In genomic region chr13:40916321-40917160, GRCm38 (mm10) we compare ENCODE assay signal across 9 mouse cellular contexts. TPM values are rescaled to one million over a fixed set of nuclear protein-coding genes. Genes with fewer than 3 reads are reported as not detected.
DNase-seq lines count a peak whose midpoint lies in the region; ATAC-seq lines count a peak whose summit lies in the region.
"Had no signal": no experiment of that assay in that cellular context is flagged by ENCODE, and none has a peak within 500 bp of the region (broad histone marks: within the 10 kb centered on the region; RNA-seq: fewer than 3 reads in every experiment).

No protein-coding gene starts in this region.

- H3K9ac ChIP-seq in heart, embryonic 12.5 days = peak overlapping the region; percentile 72; the same call in 1 of the 2 replicates
- H3K9ac ChIP-seq in hindbrain, embryonic 14.5 days = peak overlapping the region; percentile 50; the same call in 1 of the 2 replicates
- no peak overlapping the region for H3K9ac ChIP-seq in midbrain, embryonic 12.5 days (replicated peaks)

- no peak for DNase-seq in heart, adult 11 months
- DNase-seq in ZHBTc4 (ENCODE audit: low read depth, low spot score) = peak; percentile 78
- no peak for DNase-seq in hindbrain, embryonic 14.5 days (ENCODE audit: low spot score)
- no peak for DNase-seq in left cerebral cortex, adult 8-10 months (ENCODE audit: low spot score in 2 of 2)
- DNase-seq in spleen, adult 18-20 months = no peak

- no peaks in the 10 kb centered on the region for H3K36me3 ChIP-seq in heart, embryonic 12.5 days
- no peaks in the 10 kb centered on the region for H3K36me3 ChIP-seq in hindbrain, embryonic 14.5 days (replicated peaks; ENCODE audit: control insufficient read depth, insufficient read depth)
- H3K36me3 ChIP-seq in midbrain, embryonic 12.5 days = no peaks in the 10 kb centered on the region
- H3K36me3 ChIP-seq: G1E had no signal

- peak overlapping the region; percentile 55 for H3K4me3 ChIP-seq in heart, embryonic 12.5 days
- H3K4me3 ChIP-seq in hindbrain, embryonic 14.5 days (replicated peaks; ENCODE audit: low read length) = peak overlapping the region; percentile 44
- H3K4me3 ChIP-seq in midbrain, embryonic 12.5 days = peak overlapping the region; percentile 52

- peaks cover 16% of the 10 kb centered on the region for H3K27me3 ChIP-seq in heart, embryonic 12.5 days (replicated peaks)
- no peaks in the 10 kb centered on the region for H3K27me3 ChIP-seq in hindbrain, embryonic 14.5 days (ENCODE audit: control insufficient read depth, insufficient read depth, low read length)
- H3K27me3 ChIP-seq in midbrain, embryonic 12.5 days = peaks cover 13% of the 10 kb centered on the region

- no peak overlapping the region for H3K27ac ChIP-seq in heart, embryonic 12.5 days (ENCODE audit: poor library complexity, severe bottlenecking)
- no peak overlapping the region for H3K27ac ChIP-seq in hindbrain, embryonic 14.5 days
- H3K27ac ChIP-seq in midbrain, embryonic 12.5 days (replicated peaks) = no peak overlapping the region

- peak overlapping the region; percentile 86 for H3K4me2 ChIP-seq in heart, embryonic 12.5 days
- peak overlapping the region; percentile 93 for H3K4me2 ChIP-seq in hindbrain, embryonic 14.5 days (replicated peaks)
- peak overlapping the region; percentile 92 for H3K4me2 ChIP-seq in midbrain, embryonic 12.5 days (replicated peaks)

- H3K9me3 ChIP-seq in heart, embryonic 12.5 days (replicated peaks) = no peaks in the 10 kb centered on the region
- no peaks in the 10 kb centered on the region for H3K9me3 ChIP-seq in hindbrain, embryonic 14.5 days (ENCODE audit: control insufficient read depth, low read length)
- no peaks in the 10 kb centered on the region for H3K9me3 ChIP-seq in midbrain, embryonic 12.5 days
- H3K9me3 ChIP-seq: G1E had no signal

- peaks cover 25% of the 10 kb centered on the region for H3K4me1 ChIP-seq in heart, embryonic 12.5 days (replicated peaks)
- peaks cover 22% of the 10 kb centered on the region for H3K4me1 ChIP-seq in hindbrain, embryonic 14.5 days (replicated peaks; ENCODE audit: control insufficient read depth, insufficient read depth, low read length)
- peaks cover 18% of the 10 kb centered on the region for H3K4me1 ChIP-seq in midbrain, embryonic 12.5 days

- ATAC-seq in heart, embryonic 12.5 days (ENCODE audit: insufficient number of reproducible peaks, low FRiP score) = no peak
- no peak; the same call in 1 of the 2 replicates for ATAC-seq in hindbrain, embryonic 14.5 days (ENCODE audit: low FRiP score)
- ATAC-seq in midbrain, embryonic 12.5 days (ENCODE audit: low FRiP score, low read depth) = no peak
- no peak for ATAC-seq in CD4-positive, CD25-positive, alpha-beta regulatory T cell, adult 4 months

- 11% methylated on average over 21 of the region's 21 CpGs for WGBS in heart, embryonic 12.5 days
- WGBS in hindbrain, embryonic 14.5 days = 6% methylated on average over 21 of the region's 21 CpGs
- 7% methylated on average over 21 of the region's 21 CpGs for WGBS in midbrain, embryonic 12.5 days

RNA-seq across cellular contexts. Expression of gene Gcnt2, which starts 57.0 kb away (rescaled TPM):
- polyA plus RNA-seq in heart, embryonic 12.5 days (2016; fragmentation: Nextera tagmentation; extraction: Ambion mirVana) = 3.7 and 3.9 TPM in 2 replicates
- polyA plus RNA-seq in hindbrain, embryonic 14.5 days (2014; fragmentation: Nextera tagmentation; extraction: Ambion mirVana) = 7.4 and 8.1 TPM in 2 replicates
- 3.2 and 3.4 TPM in 2 replicates for polyA plus RNA-seq in midbrain, embryonic 12.5 days (2016; fragmentation: Nextera tagmentation; extraction: Ambion mirVana)
- under 1 TPM; 0.20 to 0.39 TPM for polyA plus RNA-seq in CD4-positive, CD25-positive, alpha-beta regulatory T cell, adult 4 months (2017; shearing (Covaris generic))
- 10 to 100 TPM; 21.5 to 24.5 (median 23.5) TPM for total RNA-seq in left cerebral cortex, adult 8-10 months (2022)
- polyA plus RNA-seq: G1E had no signal
